ENCODE assay signal across 8 mouse cellular contexts in genomic region chr6:53066978-53067377, GRCm38 (mm10). TPM values are rescaled to one million over a fixed set of nuclear protein-coding genes. Genes with fewer than 3 reads are reported as not detected.
DNase-seq lines count a peak whose midpoint lies in the region; ATAC-seq and TF ChIP-seq lines count a peak whose summit lies in the region.

No protein-coding gene starts in this region.

- no peaks in the 10 kb centered on the region for H3K27me3 ChIP-seq in heart, postnatal 0 days (ENCODE audit: control insufficient read depth, insufficient read depth, low read length)
- peaks cover 12% of the 10 kb centered on the region; the same call in 1 of the 2 replicates for H3K27me3 ChIP-seq in embryonic facial prominence, embryonic 14.5 days (replicated peaks; ENCODE audit: control insufficient read depth, insufficient read depth, low read length)
- no peaks in the 10 kb centered on the region for H3K27me3 ChIP-seq in hindbrain, embryonic 16.5 days (replicated peaks; ENCODE audit: control insufficient read depth, insufficient read depth, low read length)
- no peaks in the 10 kb centered on the region for H3K27me3 ChIP-seq in midbrain, embryonic 15.5 days (replicated peaks)

- no peak for TF ChIP-seq CTCF in heart, postnatal 0 days (IDR thresholded peaks at IDR 0.05; ENCODE audit: low read depth)

- H3K36me3 ChIP-seq in heart, postnatal 0 days (replicated peaks; ENCODE audit: control insufficient read depth, insufficient read depth, low read length) = no peaks in the 10 kb centered on the region
- no peaks in the 10 kb centered on the region for H3K36me3 ChIP-seq in embryonic facial prominence, embryonic 14.5 days (ENCODE audit: control insufficient read depth, insufficient read depth, low read length)
- H3K36me3 ChIP-seq in hindbrain, embryonic 16.5 days (ENCODE audit: control insufficient read depth, insufficient read depth, low read length) = no peaks in the 10 kb centered on the region
- H3K36me3 ChIP-seq in midbrain, embryonic 15.5 days (replicated peaks) = no peaks in the 10 kb centered on the region

- ATAC-seq in heart, postnatal 0 days (ENCODE audit: insufficient read depth, low read depth) = no peak
- no peak for ATAC-seq in embryonic facial prominence, embryonic 14.5 days (ENCODE audit: low read depth)
- ATAC-seq in hindbrain, embryonic 16.5 days = no peak
- no peak for ATAC-seq in midbrain, embryonic 15.5 days (replicated peaks)
- no peak for ATAC-seq in cerebellum, adult (ENCODE audit: insufficient number of reproducible peaks, low FRiP score, low TSS enrichment)

- peaks cover 26% of the 10 kb centered on the region for H3K4me1 ChIP-seq in heart, postnatal 0 days (ENCODE audit: control insufficient read depth, insufficient read depth)
- H3K4me1 ChIP-seq in embryonic facial prominence, embryonic 14.5 days (ENCODE audit: control insufficient read depth, insufficient read depth, low read length) = no peaks in the 10 kb centered on the region
- peaks cover 12% of the 10 kb centered on the region for H3K4me1 ChIP-seq in hindbrain, embryonic 16.5 days (ENCODE audit: control insufficient read depth, insufficient read depth, low read depth, low read length)
- peaks cover 16% of the 10 kb centered on the region for H3K4me1 ChIP-seq in midbrain, embryonic 15.5 days

- 79% methylated on average over 3 of the region's 3 CpGs for WGBS in heart, postnatal 0 days
- 46% methylated on average over 3 of the region's 3 CpGs for WGBS in embryonic facial prominence, embryonic 14.5 days
- WGBS in hindbrain, embryonic 16.5 days = 61% methylated on average over 3 of the region's 3 CpGs
- WGBS in midbrain, embryonic 15.5 days = 57% methylated on average over 3 of the region's 3 CpGs

- no peak overlapping the region for H3K4me3 ChIP-seq in heart, postnatal 0 days (ENCODE audit: low read depth, low read length)
- peak overlapping the region; percentile 79 for H3K4me3 ChIP-seq in embryonic facial prominence, embryonic 14.5 days (ENCODE audit: low read depth, low read length)
- H3K4me3 ChIP-seq in hindbrain, embryonic 16.5 days (ENCODE audit: low read length) = peak overlapping the region; percentile 92
- H3K4me3 ChIP-seq in midbrain, embryonic 15.5 days = peak overlapping the region; percentile 72

- no peaks in the 10 kb centered on the region for H3K9me3 ChIP-seq in heart, postnatal 0 days (replicated peaks; ENCODE audit: control insufficient read depth, low read length)
- no peaks in the 10 kb centered on the region for H3K9me3 ChIP-seq in embryonic facial prominence, embryonic 14.5 days (ENCODE audit: control insufficient read depth, low read length)
- H3K9me3 ChIP-seq in hindbrain, embryonic 16.5 days (ENCODE audit: control insufficient read depth, low read length) = no peaks in the 10 kb centered on the region
- no peaks in the 10 kb centered on the region for H3K9me3 ChIP-seq in midbrain, embryonic 15.5 days

- no peak overlapping the region for H3K9ac ChIP-seq in heart, postnatal 0 days (replicated peaks; ENCODE audit: low read depth, low read length)
- H3K9ac ChIP-seq in embryonic facial prominence, embryonic 14.5 days (ENCODE audit: low read depth, low read length) = no peak overlapping the region
- H3K9ac ChIP-seq in hindbrain, embryonic 16.5 days (ENCODE audit: low read depth, low read length) = no peak overlapping the region; the same call in 1 of the 2 replicates
- no peak overlapping the region; the same call in 1 of the 2 replicates for H3K9ac ChIP-seq in midbrain, embryonic 15.5 days

- TF ChIP-seq EP300 in heart, postnatal 0 days (IDR thresholded peaks at IDR 0.05; ENCODE audit: low read depth) = no peak

- DNase-seq in heart, postnatal 0 days (ENCODE audit: low spot score) = no peak
- DNase-seq in heart, adult 9 months (ENCODE audit: low spot score in 2 of 2) = no peak
- DNase-seq in embryonic facial prominence, embryonic 14.5 days (ENCODE audit: low spot score) = no peak
- DNase-seq in spleen, postnatal 14 days (ENCODE audit: low spot score in 2 of 2) = no peak
- no peak for DNase-seq in T-cell, adult 2 months (ENCODE audit: low spot score)

- H3K4me2 ChIP-seq in heart, postnatal 0 days (ENCODE audit: low read depth, low read length) = peak overlapping the region; percentile 66; the same call in 1 of the 2 replicates
- H3K4me2 ChIP-seq in embryonic facial prominence, embryonic 14.5 days (ENCODE audit: low read depth, low read length) = peak overlapping the region; percentile 89
- H3K4me2 ChIP-seq in hindbrain, embryonic 16.5 days (ENCODE audit: low read length) = peak overlapping the region; percentile 75
- H3K4me2 ChIP-seq in midbrain, embryonic 15.5 days = peak overlapping the region; percentile 68

- no peak overlapping the region for H3K27ac ChIP-seq in heart, postnatal 0 days (ENCODE audit: low read depth)
- H3K27ac ChIP-seq in embryonic facial prominence, embryonic 14.5 days (replicated peaks; ENCODE audit: low read depth, low read length) = no peak overlapping the region
- no peak overlapping the region for H3K27ac ChIP-seq in hindbrain, embryonic 16.5 days (ENCODE audit: low read depth, low read length)
- no peak overlapping the region for H3K27ac ChIP-seq in midbrain, embryonic 15.5 days

RNA-seq across cellular contexts. Expression of gene Jazf1, which starts 1.5 kb away (rescaled TPM):
- total RNA-seq in heart, postnatal 0 days (2014; rRNA removed; ENCODE audit: low replicate concordance) = 6.0 and 8.3 TPM in 2 replicates
- 9.5 and 10.0 TPM in 2 replicates for polyA plus RNA-seq in heart, postnatal 0 days (2015; fragmentation: Nextera tagmentation; extraction: Ambion mirVana)
- 17.2 and 20.4 TPM in 2 replicates for polyA plus RNA-seq in embryonic facial prominence, embryonic 14.5 days (2014; fragmentation: Nextera tagmentation; extraction: Ambion mirVana)
- 56.1 and 56.4 TPM in 2 replicates for polyA plus RNA-seq in hindbrain, embryonic 16.5 days (2015; fragmentation: Nextera tagmentation; extraction: Ambion mirVana)
- polyA plus RNA-seq in midbrain, embryonic 15.5 days (2015; fragmentation: Nextera tagmentation; extraction: Ambion mirVana) = 46.7 and 51.4 TPM in 2 replicates
